Mouse (Mus musculus): ENCODE results near the gene Uchl4. TPM values are rescaled to one million over a fixed set of nuclear protein-coding genes. Genes with fewer than 3 reads are reported as not detected.

Uchl4 gene
- polyA plus RNA-seq, 1 experiment, result not detected

GRCm38 (mm10) chr9:64214452-64214851 is 20.5 kb upstream of the Uchl4 start:
- Histone ChIP-seq H3K27me3 (replicated peaks) (no peaks in the 10 kb centered on the region), H3K4me1 (peaks cover 59% of the 10 kb centered on the region), H3K4me3 (replicated peaks) (no peak overlapping the region), H3K9me3 (no peaks in the 10 kb centered on the region), H3K36me3 (replicated peaks; ENCODE audit: low read length) (peaks cover 60% of the 10 kb centered on the region)
- TF ChIP-seq GATA1 (IDR thresholded peaks at IDR 0.05; ENCODE audit: borderline replicate concordance, low read length), result no peak
- no peak for TF ChIP-seq FLI1 (IDR thresholded peaks at IDR 0.05; ENCODE audit: low read length)

- Histone ChIP-seq H3K27me3 (replicated peaks) (no peaks in the 10 kb centered on the region), H3K4me1 (peaks cover 59% of the 10 kb centered on the region), H3K4me3 (replicated peaks) (no peak overlapping the region), H3K9me3 (no peaks in the 10 kb centered on the region), H3K36me3 (replicated peaks; ENCODE audit: low read length) (peaks cover 45% of the 10 kb centered on the region)
- TF ChIP-seq GATA1 (IDR thresholded peaks at IDR 0.05; ENCODE audit: borderline replicate concordance, low read length) (no peak), FLI1 (IDR thresholded peaks at IDR 0.05; ENCODE audit: low read length) (no peak)
Measured at GRCm38 (mm10) chr9:64216090-64216489, 18.9 kb upstream of the Uchl4 start.

GRCm38 (mm10) chr9:64216641-64217040 is 18.4 kb upstream of the Uchl4 start:
- Histone ChIP-seq H3K4me1 (peaks cover 62% of the 10 kb centered on the region), H3K4me3 (replicated peaks) (peak overlapping the region; percentile 34), H3K9me3 (no peaks in the 10 kb centered on the region), H3K27me3 (replicated peaks) (no peaks in the 10 kb centered on the region), H3K36me3 (replicated peaks; ENCODE audit: low read length) (peaks cover 42% of the 10 kb centered on the region)
- TF ChIP-seq FLI1 (IDR thresholded peaks at IDR 0.05; ENCODE audit: low read length) (no peak), GATA1 (IDR thresholded peaks at IDR 0.05; ENCODE audit: borderline replicate concordance, low read length) (no peak)

- no peak for TF ChIP-seq FLI1 (IDR thresholded peaks at IDR 0.05; ENCODE audit: low read length)
- TF ChIP-seq GATA1 (IDR thresholded peaks at IDR 0.05; ENCODE audit: borderline replicate concordance, low read length), result no peak
- Histone ChIP-seq H3K4me1 (peaks cover 67% of the 10 kb centered on the region), H3K27me3 (replicated peaks) (no peaks in the 10 kb centered on the region), H3K36me3 (replicated peaks; ENCODE audit: low read length) (peaks cover 31% of the 10 kb centered on the region), H3K9me3 (no peaks in the 10 kb centered on the region), H3K4me3 (replicated peaks) (no peak overlapping the region)
Measured at GRCm38 (mm10) chr9:64217887-64218286, 17.1 kb upstream of the Uchl4 start.

GRCm38 (mm10) chr9:64219305-64219704 is 15.7 kb upstream of the Uchl4 start:
- Histone ChIP-seq H3K4me3 (replicated peaks) (no peak overlapping the region), H3K9me3 (no peaks in the 10 kb centered on the region), H3K4me1 (peaks cover 71% of the 10 kb centered on the region), H3K36me3 (replicated peaks; ENCODE audit: low read length) (peaks cover 25% of the 10 kb centered on the region), H3K27me3 (replicated peaks) (no peaks in the 10 kb centered on the region)
- TF ChIP-seq GATA1 (IDR thresholded peaks at IDR 0.05; ENCODE audit: borderline replicate concordance, low read length) (no peak), FLI1 (IDR thresholded peaks at IDR 0.05; ENCODE audit: low read length) (no peak)

GRCm38 (mm10) chr9:64219772-64220420 is 15.1 kb upstream of the Uchl4 start:
- peaks cover 76% of the 10 kb centered on the region for H3K4me1 ChIP-seq
- H3K4me3 ChIP-seq (replicated peaks), result no peak overlapping the region
- TF ChIP-seq GATA1 (IDR thresholded peaks at IDR 0.05; ENCODE audit: borderline replicate concordance, low read length) (no peak), FLI1 (IDR thresholded peaks at IDR 0.05; ENCODE audit: low read length) (no peak)
- no peaks in the 10 kb centered on the region for H3K9me3 ChIP-seq
- H3K27me3 ChIP-seq (replicated peaks), result no peaks in the 10 kb centered on the region
- peaks cover 24% of the 10 kb centered on the region for H3K36me3 ChIP-seq (replicated peaks; ENCODE audit: low read length)

GRCm38 (mm10) chr9:64220603-64221002 is 14.4 kb upstream of the Uchl4 start:
- Histone ChIP-seq H3K36me3 (replicated peaks; ENCODE audit: low read length) (peaks cover 24% of the 10 kb centered on the region), H3K4me1 (peaks cover 78% of the 10 kb centered on the region), H3K9me3 (no peaks in the 10 kb centered on the region), H3K4me3 (replicated peaks) (no peak overlapping the region), H3K27me3 (replicated peaks) (no peaks in the 10 kb centered on the region)
- TF ChIP-seq FLI1 (IDR thresholded peaks at IDR 0.05; ENCODE audit: low read length), result no peak
- no peak for TF ChIP-seq GATA1 (IDR thresholded peaks at IDR 0.05; ENCODE audit: borderline replicate concordance, low read length)

- Histone ChIP-seq H3K4me1 (peaks cover 78% of the 10 kb centered on the region), H3K4me3 (replicated peaks) (no peak overlapping the region), H3K27me3 (replicated peaks) (no peaks in the 10 kb centered on the region), H3K9me3 (no peaks in the 10 kb centered on the region), H3K36me3 (replicated peaks; ENCODE audit: low read length) (peaks cover 29% of the 10 kb centered on the region)
- TF ChIP-seq GATA1 (IDR thresholded peaks at IDR 0.05; ENCODE audit: borderline replicate concordance, low read length) (no peak), FLI1 (IDR thresholded peaks at IDR 0.05; ENCODE audit: low read length) (no peak)
Measured at GRCm38 (mm10) chr9:64221480-64221879, 13.5 kb upstream of the Uchl4 start.

- Histone ChIP-seq H3K36me3 (replicated peaks; ENCODE audit: low read length) (peaks cover 29% of the 10 kb centered on the region), H3K4me1 (peaks cover 78% of the 10 kb centered on the region), H3K4me3 (replicated peaks) (peak overlapping the region; percentile 56), H3K27me3 (replicated peaks) (no peaks in the 10 kb centered on the region), H3K9me3 (no peaks in the 10 kb centered on the region)
- TF ChIP-seq GATA1 (IDR thresholded peaks at IDR 0.05; ENCODE audit: borderline replicate concordance, low read length), result no peak
- TF ChIP-seq FLI1 (IDR thresholded peaks at IDR 0.05; ENCODE audit: low read length), result no peak
Measured at GRCm38 (mm10) chr9:64222098-64222497, 12.9 kb upstream of the Uchl4 start.

GRCm38 (mm10) chr9:64225805-64226204 is 9.2 kb upstream of the Uchl4 start:
- Histone ChIP-seq H3K27me3 (replicated peaks) (no peaks in the 10 kb centered on the region), H3K4me3 (replicated peaks) (no peak overlapping the region), H3K36me3 (replicated peaks; ENCODE audit: low read length) (peaks cover 36% of the 10 kb centered on the region), H3K9me3 (no peaks in the 10 kb centered on the region), H3K4me1 (peaks cover 81% of the 10 kb centered on the region)
- TF ChIP-seq GATA1 (IDR thresholded peaks at IDR 0.05; ENCODE audit: borderline replicate concordance, low read length) (no peak), FLI1 (IDR thresholded peaks at IDR 0.05; ENCODE audit: low read length) (no peak)

All from megakaryocyte, embryonic 14.5 days (primary cell).